Mouse (Mus musculus) Patski (cell line): ENCODE data around the gene S1pr4. TPM values are rescaled to one million over a fixed set of nuclear protein-coding genes. Genes with fewer than 3 reads are reported as not detected.

Experiments used
- ATAC-seq: fragments of 100-300 bp; one replicate; pipeline ENCODE4 v1.8.0; 2021
- CTCF ChIA-PET: fragments of 350-600 bp; sonication (Branson Sonifier 250); formaldehyde crosslinking; loops from one replicate; lab custom pipeline; 2022; ENCODE audit warnings: inconsistent platforms; lab: Charles Lee
- POLR2A ChIA-PET: fragments of 350-600 bp; sonication (Branson Sonifier 250); formaldehyde crosslinking; loops from one replicate; lab custom pipeline; 2022; ENCODE audit warnings: antibody characterized with exemption, inconsistent platforms; lab: Charles Lee
- DNase-seq: peaks from one replicate; pipeline ENCODE4 v3.0.0-alpha.2; 2011; ENCODE audit warnings: low read depth, low spot score
- H3K27me3 ChIP-seq: fragments of 371-371 bp; one replicate; pipeline ENCODE4 v1.5.1; 2021
- CTCF ChIP-seq: fragments of 100-300 bp; IDR thresholded peaks from one replicate; pipeline ENCODE4 v1.5.1; 2021
- in situ Hi-C: fragments of 300-500 bp; cut with MboI; formaldehyde crosslinking; loops from 3 replicates; pipeline ENCODE4 v1.11.1; 2018; ENCODE audit warnings: low pct_unique_long_range_greater_than_20kb, mixed read lengths
- polyA plus RNA-seq: library from polyadenylated mRNA; unstranded; gene quantifications from one replicate; pipeline ENCODE4 v1.2.3, GENCODE M21; 2021

The S1pr4 gene
- polyA plus RNA-seq, 1 experiment from 2014 or later, result 0.03 TPM

DNA sequence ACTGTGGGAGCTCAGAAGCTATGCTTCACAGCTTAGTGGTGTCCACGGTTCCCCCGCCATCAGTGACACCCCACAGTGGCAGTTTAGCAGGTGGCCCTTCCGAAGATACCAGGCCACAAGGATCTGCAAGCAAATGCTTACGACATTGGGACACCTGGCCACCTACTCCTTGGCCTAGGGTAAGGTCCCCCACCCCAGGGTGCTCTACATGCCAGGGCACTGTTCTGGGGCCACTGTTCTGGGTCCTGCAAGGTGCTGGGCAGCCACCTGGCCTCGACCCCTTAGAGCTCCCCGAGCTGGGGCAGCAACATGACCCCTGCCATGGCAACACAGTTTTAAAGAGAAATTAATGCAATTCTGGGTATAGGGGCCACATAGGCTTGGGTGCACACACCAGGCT is 4.8 kb downstream of the S1pr4 start:
- CTCF ChIA-PET, result interaction anchor here (1.3 to 1.4 kb wide), 2 partner anchors 10 to 13 kb away, joined by 5 to 6 read pairs; partner anchors contain the start of gene Celf5

DNA sequence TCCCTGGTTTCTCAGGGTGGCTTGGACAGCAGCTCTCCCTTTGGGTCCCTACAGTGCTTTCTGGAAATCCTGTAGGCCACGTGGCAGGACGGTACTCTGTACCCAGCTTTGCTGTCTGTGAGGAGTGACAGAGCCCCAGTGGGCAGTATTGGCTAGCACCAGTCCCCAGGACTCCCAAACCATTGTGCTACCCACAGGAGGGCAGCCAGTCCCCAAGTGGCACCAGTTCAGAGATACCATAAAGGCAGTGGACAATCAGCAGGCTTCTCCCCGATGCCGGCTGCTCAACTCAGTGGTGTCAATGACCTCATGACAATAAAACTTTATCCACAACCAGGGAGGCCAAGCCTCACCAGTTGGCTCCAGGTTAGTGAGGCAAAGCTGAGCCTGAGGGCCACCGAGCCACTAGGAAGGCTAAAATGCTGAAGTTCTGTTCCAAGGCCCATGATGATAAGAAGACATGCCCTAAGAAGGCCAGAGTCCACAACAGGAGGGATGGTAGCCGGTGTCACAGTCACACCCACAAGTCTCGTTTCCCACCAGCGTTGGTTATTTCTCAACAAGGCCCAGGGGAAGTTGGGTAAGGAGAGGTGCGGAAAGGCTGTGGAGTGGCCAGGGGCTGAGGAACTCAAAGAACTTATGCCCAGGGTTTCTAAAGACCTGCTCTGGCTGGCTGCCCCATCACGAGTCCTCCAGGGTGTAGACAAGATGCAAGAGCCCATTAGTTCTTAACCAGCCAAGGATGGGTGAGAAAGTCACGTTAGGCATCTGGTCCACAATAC is 5.5 kb downstream of the S1pr4 start:
- TF ChIP-seq CTCF, result no peak
- CTCF ChIA-PET, result interaction anchor here (1.3 to 1.4 kb wide), 2 partner anchors 9 to 12 kb away, joined by 5 to 6 read pairs; partner anchors contain the start of gene Celf5
- H3K27me3 ChIP-seq, result no peaks in the 10 kb centered on the region
- in situ Hi-C loops, result no loop called here
- DNase-seq, result no peak
- POLR2A ChIA-PET, result interaction anchor here (0.5 kb wide), 1 partner anchor 36 kb away, joined by 3 read pairs; no protein-coding TSS in a partner anchor
- no peak for ATAC-seq

More for the DNA sequence above, 4.8 kb downstream of the S1pr4 start:
- ATAC-seq (no peak), DNase-seq (no peak)
- TF ChIP-seq CTCF, result no peak
- no peaks in the 10 kb centered on the region for H3K27me3 ChIP-seq
- POLR2A ChIA-PET, result no interaction called here
- in situ Hi-C loops, result no loop called here

DNA sequence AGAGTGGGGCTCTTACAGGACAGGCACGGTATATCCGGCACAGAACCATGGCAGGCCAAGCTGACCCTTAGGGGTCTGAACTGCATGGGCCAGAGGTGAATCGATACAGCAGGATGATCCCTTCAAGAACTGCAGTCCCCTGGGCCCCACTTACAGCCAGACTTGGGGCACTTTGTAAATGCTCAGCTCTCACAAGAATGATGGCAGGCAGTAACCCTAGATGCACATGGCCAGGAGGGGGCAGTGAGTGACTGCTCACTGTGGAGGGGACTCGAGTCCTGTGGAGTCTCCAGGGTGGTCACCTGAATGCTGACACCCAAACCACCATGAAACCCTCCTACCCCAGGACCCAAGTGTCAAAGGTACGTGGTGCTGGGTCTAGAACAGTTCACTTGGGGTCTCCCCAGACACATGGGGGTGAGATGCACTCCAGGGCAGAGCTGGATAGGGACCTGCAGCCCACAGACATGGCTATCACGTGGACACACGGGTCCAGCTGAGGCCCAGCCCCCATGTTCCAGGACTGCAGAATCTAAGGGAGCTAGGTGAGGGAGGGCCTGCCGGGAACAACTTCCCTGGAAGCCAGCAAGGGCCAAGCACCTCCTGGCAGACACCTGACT is 6.2 kb downstream of the S1pr4 start:
- no peak for ATAC-seq
- ChIA-PET POLR2A (interaction anchor here (0.5 kb wide), 1 partner anchor 37 kb away, joined by 3 read pairs; no protein-coding TSS in a partner anchor), CTCF (no interaction called here)
- in situ Hi-C loops, result no loop called here
- no peak for TF ChIP-seq CTCF
- no peaks in the 10 kb centered on the region for H3K27me3 ChIP-seq
- no peak for DNase-seq

DNA sequence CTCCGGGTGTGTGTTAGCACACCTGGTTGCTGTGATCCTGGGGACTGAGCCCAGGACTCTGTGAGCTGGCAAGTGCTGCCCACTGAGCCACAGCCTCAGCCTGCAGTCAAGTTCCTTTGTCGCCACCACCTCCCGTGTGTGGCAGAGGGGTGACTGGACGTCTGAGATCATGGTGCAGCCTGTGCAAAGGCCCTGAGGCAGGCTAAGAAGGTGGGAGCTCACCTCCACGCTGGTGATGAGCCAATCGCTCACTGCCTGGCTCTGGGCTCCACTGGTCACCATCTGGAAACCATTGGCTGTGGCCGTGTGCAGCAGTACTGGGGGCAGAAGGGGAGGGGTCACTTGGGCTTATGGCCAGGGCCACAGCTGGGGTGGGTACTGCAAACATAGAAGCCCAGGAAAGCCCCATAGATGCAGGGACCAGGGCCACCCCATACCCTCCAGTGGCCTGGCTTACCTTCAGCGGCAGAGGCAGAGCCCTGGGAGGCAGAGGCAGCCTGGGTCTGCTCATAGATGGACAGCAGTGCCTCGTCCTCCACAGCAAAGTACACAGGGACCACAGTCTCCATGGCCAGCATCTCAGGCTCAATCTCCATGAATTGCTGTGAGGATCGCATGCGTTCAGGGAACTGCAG is 7.2 kb downstream of the S1pr4 start:
- H3K27me3 ChIP-seq, result no peaks in the 10 kb centered on the region
- TF ChIP-seq CTCF, result no peak
- no peak for DNase-seq
- in situ Hi-C loops, result no loop called here
- ATAC-seq, result no peak
- POLR2A ChIA-PET, result no interaction called here
- CTCF ChIA-PET, result no interaction called here

DNA sequence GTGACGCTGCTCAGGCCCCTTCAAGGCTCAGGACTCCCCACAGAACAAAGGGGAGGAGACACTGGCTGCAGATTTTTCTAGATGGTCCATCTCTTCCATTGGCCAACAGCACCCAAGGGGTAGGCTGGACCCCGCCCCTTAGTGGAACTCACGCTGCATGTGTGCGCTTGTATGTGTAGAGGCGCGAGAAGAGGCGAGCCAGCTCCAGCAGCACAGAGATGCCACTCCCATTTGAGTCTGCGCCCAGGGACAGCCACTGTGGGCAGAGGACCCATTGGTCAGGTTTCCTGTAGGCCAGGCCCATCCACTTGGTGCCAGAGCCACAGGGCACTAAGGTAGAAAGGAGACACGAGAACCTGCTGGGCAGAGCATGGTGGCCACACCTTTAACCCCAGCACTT is 8.9 kb downstream of the S1pr4 start:
- TF ChIP-seq CTCF, result no peak
- CTCF ChIA-PET, result no interaction called here
- H3K27me3 ChIP-seq, result no peaks in the 10 kb centered on the region
- POLR2A ChIA-PET, result no interaction called here
- no peak for ATAC-seq
- DNase-seq, result no peak
- in situ Hi-C loops, result no loop called here

DNA sequence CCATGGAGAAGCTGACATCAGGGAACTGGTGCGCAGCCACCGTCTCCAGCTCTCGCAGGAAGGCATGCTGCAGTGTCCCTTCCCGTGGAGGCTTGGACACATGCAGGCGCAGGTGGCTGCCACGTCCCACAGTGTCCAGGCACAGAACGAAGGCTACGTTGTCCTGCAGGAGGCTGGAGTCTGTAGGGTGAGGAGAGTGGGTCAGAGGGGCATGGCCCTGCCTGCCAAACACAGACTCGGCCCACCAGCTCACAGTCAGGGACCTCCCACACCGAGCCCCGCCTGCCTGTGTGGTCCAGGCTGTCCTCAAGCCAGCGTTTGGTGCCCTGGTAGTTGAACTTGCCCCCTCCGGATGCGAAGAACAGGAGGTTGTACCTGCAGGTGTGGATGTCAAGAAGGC is 10.0 kb downstream of the S1pr4 start:
- in situ Hi-C loops, result no loop called here
- H3K27me3 ChIP-seq, result no peaks in the 10 kb centered on the region
- ATAC-seq (no peak), DNase-seq (no peak)
- no peak for TF ChIP-seq CTCF
- ChIA-PET CTCF (no interaction called here), POLR2A (no interaction called here)

DNA sequence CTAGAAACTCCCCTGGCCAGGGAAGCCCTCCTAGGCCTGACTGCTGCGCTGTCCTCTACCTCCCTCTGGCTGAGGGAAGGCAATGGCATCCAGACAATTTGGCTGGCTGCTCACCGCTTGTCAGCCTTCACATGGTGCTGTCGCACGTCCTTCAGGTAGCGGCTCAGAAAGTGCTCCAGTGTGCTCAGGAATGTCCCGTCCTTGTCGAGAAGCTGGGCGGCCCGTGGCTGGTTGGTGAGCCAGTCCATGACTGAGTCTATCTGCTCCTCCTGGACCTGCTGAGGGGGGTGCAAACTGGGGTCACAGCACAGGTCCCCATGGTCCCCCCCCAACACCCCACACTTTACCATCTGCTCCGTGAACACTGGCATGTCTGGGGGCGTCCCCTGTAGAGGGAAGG is 11.9 kb downstream of the S1pr4 start:
- DNase-seq, result no peak
- POLR2A ChIA-PET, result interaction anchor here (0.5 kb wide), 1 partner anchor 27 kb away, joined by 4 read pairs; no protein-coding TSS in a partner anchor
- TF ChIP-seq CTCF, result no peak
- ATAC-seq, result no peak
- no peaks in the 10 kb centered on the region for H3K27me3 ChIP-seq
- in situ Hi-C loops, result no loop called here
- CTCF ChIA-PET, result no interaction called here

DNA sequence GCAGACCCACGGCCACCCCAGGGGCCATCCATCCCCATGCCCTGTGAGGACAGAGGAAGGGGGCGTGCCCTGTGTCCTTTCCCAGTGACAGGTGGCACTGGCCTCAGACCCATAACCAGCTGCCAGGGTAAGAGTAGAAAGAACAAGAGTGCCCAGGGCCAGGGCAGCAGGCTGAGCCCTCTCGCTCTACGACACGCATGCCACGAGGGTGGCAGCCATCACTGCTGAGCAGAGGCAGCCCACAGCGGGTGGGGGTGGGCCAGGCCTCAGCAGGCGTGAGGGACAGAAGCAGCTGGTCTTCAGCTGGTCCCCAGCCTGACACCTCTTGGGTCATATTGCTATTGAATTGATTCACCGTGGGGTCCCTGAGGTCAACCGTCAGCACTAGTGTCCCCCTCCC is 13.4 kb downstream of the S1pr4 start:
- no peak for DNase-seq
- POLR2A ChIA-PET, result no interaction called here

DNA sequence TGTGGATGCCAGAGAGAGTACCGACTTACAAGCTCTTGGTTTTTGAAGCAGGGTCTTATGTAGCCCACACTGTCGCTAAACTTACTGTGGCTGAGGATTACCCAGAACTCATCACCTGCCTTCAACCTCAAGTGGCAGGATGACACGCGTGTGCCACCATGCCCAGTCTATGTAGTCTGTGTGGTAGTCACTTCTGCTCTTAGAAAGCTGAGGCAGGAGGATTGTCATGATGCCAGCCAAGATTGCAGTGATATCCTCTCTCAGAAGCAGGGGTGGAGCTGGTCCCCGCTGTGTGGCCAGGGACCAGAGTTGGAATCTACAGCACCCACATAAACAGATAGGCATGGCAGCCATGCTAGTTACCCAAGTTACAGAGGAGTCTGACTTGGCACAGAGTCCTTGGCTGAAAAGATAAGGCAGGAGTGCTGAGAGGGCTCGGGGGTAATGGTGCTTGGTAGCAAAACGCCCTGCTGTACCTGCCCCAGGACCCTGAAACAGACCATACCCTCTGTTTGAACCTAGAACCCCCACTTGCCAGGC is 14.4 kb downstream of the S1pr4 start:
- no peaks in the 10 kb centered on the region for H3K27me3 ChIP-seq
- DNase-seq (no peak), ATAC-seq (no peak)
- POLR2A ChIA-PET, result no interaction called here
- in situ Hi-C loops, result no loop called here
- no peak for TF ChIP-seq CTCF
- CTCF ChIA-PET, result interaction anchor here (1.5 kb wide), 1 partner anchor 9 kb away, joined by 6 read pairs; no protein-coding TSS in a partner anchor

More for the DNA sequence above, 13.4 kb downstream of the S1pr4 start:
- H3K27me3 ChIP-seq, result no peaks in the 10 kb centered on the region
- no peak for TF ChIP-seq CTCF
- no peak for ATAC-seq
- CTCF ChIA-PET, result no interaction called here
- in situ Hi-C loops, result no loop called here

DNA sequence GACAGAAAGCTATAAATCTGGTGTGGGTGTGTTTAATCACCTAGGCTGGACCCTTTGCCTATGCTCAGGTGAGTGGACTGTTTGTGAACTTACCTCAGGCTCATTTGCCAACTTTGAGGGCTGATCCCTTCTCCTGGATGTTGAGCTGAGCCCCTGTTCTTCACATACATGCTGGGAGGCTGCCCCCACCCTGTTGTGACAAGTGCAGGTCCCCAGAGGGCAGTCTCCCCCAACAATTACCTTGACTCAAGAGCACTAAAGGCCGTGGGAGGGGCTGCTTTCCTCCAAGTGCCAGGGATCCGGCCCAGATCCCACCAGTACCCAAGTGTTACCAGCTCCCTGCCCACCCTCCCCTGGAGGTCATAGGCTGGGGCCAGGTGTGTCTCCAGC is 14.9 kb downstream of the S1pr4 start:
- CTCF ChIA-PET, result interaction anchor here (1.5 kb wide), 1 partner anchor 10 kb away, joined by 6 read pairs; no protein-coding TSS in a partner anchor
- no peak for TF ChIP-seq CTCF
- in situ Hi-C loops, result no loop called here
- no peak for ATAC-seq
- no peaks in the 10 kb centered on the region for H3K27me3 ChIP-seq
- POLR2A ChIA-PET, result no interaction called here
- DNase-seq, result no peak
